Mouse (Mus musculus) kidney, adult 9 months (tissue): ENCODE data around the gene Ptprf.

Experiments used
- DNase-seq: peaks from one replicate; pipeline ENCODE4 v3.0.0; 2022

Gene Ptprf

DNA sequence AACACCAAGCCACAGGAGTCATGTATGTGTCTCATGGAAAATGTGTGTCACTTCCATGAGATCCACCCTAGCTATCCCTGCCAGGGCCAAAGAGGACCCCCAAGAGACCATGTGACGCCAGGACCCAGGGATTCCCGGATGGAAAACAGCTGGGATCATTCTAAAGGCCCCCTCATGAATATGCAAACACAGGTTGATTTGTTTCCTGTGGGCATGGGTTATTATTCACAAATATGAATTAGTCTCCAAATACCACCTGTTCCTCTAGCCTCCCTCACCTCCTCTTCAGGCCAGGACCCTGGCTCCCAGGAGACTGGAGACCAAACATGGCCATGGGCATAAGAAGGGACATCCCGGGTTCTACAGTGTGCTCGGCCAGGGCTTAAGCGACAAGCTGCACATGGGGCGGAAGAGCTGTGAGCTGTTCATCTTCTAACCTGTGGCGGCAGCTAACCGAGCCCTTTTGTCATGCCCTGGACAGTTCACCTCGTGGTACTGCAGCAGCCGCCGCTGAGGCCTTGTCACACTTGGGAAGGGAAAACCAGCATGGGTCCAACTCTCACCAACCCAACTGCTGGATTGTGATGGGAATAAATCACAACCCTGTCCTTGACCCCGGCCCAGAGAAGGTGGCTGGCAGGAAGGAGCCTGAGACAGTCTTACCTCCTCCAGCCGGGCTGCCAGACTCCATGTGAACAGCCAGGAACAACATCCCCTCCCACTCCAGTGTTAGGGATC lies 9.6 kb downstream of the Ptprf start:
- DNase-seq: no peak

DNA sequence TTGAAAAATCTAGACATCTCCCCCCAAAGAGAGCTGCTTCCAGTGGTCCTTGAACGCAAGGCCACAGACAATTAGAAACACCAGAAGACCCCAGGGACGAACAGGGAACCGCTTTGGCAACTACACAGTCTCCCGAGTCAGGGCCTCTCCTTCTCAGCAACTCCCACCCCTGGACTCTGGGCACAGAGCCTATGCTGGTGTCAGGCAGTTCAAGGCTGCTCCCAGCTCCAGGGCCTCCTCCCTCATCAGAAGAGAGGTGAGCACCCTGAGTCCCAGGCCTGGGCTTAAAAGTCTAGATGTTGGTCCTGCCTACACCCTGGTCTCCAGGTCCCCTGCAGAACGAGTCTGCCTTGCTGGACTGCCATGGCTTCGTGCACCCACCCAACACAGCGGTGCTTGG lies 10.7 kb downstream of the Ptprf start:
- no peak for DNase-seq

DNA sequence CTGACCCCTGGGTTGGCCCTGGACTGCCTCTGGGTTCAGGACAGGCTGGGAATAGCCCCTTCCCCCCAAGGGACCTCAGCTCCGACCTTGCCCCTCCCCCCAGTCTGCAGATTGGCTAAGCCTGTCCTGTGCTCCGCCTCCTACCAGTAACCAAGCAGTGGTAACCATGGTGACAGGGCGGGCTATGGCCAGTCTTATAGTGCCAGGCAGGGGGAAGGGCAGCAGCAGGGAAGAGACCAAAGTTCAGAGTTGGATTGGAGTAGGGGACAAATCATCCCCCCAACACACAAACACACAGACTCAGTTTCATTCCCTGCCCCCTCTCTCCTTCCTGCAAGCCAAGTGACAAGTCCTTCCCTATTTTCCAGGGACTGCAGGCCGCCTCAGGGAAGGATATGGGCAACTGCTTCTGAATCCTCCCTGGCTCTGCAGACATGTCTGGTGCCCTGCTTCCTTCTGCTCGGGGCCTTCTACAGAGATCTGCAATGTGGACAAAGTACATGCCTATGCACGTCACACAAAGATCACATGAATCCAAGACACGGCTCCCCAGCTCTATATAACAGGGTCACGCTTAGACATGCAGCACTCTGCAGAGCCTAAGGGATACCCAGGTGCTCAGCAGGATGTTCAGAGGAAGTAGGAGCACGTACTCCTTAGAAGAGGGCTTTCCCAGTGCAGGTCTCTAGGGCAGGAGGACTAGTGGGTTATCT lies 14.5 kb downstream of the Ptprf start:
- DNase-seq: peak; percentile 97

DNA sequence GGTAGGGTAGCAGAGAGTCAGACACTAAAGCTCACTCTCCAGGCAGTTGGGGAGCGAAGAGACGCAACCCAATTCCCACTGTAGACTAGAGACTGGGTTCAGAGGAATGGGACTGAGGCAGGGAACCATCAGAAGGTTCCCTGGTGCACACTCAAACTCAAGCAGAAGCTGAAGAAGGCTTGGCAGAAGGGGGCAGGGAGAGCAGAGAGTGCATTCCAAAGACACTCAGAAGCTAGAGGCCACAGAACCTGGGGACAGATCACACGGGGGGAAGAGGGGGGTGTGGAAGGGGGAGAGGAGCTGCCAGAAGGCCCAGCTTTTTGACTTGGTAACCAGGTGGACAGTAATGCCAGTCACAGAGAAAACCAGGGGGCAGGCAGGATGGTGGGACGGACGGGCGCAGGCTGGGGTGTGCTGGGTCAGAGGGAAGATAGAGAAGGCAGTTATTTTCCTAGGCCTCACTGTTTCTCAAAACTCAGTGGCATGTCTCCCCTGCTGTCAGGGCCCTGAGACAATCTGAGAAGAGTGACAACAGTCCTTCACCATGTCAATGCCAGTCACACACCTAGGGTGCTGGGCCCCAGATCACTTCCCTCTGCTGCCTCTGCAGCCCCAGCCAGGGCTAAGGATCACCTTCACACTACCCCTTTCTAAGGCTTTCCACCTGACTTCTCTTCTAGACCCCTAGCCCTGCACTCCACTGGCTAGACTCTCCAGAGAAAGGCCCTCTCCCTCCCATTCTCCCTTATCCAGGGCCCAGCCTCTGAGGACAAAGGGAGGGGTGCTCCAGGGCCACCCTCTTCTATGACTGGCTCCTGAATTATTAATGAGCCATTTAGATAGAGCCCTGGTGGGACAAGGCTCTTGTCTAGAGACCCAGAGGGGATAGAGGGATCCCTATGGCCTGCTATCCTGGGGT lies 15.3 kb downstream of the Ptprf start:
- no peak for DNase-seq

DNA sequence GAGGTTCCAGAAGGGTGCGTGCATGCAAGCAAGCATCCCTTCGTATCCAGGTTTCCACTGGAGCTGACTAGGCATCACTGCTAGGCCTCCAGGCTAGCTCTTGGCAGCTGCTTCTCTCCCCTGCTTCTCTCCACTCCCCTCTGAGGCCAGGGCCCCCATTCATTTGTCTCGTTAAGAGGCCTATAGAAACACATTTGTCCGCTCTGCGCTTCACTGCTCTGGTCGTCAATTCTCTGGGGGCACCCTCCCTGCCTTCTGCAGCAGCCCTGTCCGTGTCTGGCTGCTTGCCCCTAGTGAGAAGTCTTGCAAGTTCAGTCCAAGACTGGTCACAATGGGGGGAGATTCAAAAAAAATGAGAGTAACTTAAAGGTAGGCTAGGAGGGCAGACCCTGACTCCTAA lies 16.7 kb downstream of the Ptprf start:
- DNase-seq: no peak

DNA sequence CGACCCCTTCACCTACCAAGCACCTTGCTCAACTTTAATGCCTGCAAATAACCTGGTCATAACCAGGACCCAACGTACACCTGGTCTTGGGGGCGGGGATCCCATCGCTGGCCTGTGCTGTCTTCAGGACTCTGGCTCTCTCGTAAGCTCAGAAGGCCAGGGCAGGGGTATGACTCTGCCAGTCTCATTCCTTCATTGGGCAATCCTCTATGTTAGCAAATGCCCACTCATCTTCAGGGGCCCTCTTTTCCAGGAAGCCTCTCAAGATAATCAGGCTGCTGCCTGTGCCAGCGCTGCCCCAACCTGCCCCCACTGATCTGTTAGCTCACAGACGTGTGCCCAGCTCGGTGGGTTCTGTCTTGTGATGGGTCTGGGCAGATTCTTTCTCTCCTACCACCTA lies 17.2 kb downstream of the Ptprf start:
- DNase-seq: no peak

DNA sequence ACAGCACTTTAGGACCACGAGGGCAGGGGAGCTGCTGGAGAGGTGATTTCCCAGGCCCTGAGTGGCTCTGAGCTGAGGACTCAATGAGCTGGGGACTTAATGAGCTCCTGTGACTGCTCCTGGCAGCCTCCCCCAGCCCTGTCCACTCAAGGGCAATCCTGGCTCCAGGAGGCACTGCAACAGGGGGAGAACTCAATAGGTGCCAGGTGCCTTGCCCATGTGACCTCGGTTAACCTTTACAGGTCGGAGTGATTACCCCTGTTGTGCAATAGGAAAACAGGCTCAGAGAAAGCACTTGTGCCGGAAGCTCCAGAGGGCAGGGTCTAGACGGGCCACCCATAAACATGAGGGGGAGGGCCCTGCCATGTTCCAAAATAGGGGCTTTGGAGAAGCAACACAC lies 17.7 kb downstream of the Ptprf start:
- DNase-seq: peak; percentile 96

DNA sequence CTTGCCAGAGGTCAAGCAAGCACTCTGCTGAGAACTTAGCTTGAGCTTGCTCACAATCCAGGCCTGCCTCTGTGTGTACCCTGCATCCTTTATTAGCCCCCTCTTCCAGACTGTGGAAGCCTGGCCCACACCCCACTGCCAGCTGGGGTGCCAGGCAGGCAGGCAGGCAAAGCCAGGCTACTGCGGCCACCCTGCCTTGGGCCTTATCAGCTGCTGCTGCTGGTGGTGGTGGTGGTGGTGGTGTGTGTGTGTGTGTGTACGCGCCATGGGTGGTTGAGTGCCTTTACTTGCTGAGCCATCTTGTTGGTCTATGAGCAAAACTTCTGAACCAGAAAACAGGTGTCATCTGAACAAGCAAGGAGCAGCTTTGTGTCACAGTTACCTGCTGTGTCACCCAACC lies 18.3 kb downstream of the Ptprf start:
- DNase-seq: no peak

DNA sequence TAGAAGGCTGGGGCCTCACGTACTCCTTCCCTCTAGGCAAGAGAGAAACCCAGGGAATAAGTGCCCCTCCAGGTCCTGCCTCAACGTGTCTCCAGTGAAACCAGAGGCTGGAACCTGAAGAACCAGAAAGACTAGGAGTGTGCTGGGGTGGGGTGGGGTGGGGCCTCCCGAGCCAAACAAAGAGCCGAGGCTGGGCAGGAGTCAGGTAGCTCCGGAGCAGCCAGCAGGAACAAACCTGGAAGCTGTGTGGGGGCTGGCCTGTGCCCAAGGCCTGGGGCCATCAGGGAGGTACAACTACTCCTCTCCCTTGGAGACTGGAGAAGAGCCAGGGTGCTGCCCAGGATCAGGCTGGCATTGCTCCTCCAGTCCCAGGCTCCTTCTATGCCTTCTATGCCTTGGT lies 18.9 kb downstream of the Ptprf start:
- peak; percentile 96 for DNase-seq

DNA sequence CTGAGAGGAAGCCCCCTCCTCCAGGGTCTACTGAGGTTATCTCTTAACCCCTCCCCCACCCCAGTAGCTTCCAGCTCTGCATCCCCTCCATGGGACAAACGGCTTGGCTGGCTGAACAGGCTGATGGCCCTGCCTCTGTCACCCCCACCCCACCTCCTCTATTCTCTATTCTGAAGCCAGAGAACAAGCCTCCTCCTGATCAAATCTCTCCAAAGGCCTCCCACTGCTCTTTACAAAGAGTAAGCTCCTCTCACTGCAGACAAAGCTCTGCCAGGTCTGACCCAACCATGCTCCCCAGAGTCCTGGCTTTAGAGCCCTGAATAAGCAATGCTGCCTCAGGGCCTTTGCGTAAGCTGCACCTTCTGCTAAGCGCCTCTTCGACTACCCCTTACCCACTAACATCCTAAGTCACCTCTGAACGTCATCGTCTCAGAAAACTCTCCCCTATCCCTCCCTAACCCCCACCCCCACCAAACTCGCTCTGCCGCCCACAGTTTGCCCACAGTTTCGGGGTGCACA lies 19.6 kb downstream of the Ptprf start:
- DNase-seq: no peak

DNA sequence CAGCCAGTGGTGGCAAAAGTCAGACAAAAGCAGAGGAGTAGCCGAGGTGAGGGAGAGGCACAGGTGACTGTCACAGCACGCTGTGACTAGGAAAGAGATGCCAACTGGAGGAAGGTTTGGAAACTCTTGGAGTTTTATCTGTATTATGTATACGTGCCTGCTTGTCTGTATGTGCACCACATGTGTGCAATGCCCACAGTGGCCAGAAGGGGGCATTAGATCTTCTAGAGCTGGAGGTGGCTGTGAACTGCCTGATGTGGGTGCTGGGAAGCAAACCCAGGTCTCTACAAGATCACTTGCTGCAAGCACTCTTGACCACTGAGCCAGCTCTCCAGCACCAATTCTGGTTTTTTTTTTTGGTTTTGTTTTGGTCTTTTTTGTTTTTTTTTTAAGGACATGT lies 20.5 kb downstream of the Ptprf start:
- DNase-seq: no peak

DNA sequence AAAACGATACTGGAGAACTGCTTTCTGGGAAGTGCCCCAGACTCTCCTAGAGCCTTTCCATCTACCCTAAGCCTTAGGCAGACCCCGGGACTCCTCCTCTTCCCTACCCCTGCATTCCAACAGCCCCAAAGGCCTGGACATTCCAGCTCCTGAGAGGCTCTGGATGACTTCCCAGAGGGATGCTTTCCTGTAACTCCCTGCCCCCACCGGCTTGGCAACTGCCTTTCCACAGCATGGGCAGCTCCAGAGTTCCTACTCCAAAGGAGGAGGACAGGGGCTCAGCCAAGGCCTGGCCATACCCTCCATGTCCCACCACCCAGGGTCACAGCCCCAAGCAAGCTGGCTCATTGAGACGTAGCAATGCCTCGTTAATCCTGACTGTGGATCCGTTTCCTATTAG lies 21.2 kb downstream of the Ptprf start:
- peak; percentile 79 for DNase-seq

DNA sequence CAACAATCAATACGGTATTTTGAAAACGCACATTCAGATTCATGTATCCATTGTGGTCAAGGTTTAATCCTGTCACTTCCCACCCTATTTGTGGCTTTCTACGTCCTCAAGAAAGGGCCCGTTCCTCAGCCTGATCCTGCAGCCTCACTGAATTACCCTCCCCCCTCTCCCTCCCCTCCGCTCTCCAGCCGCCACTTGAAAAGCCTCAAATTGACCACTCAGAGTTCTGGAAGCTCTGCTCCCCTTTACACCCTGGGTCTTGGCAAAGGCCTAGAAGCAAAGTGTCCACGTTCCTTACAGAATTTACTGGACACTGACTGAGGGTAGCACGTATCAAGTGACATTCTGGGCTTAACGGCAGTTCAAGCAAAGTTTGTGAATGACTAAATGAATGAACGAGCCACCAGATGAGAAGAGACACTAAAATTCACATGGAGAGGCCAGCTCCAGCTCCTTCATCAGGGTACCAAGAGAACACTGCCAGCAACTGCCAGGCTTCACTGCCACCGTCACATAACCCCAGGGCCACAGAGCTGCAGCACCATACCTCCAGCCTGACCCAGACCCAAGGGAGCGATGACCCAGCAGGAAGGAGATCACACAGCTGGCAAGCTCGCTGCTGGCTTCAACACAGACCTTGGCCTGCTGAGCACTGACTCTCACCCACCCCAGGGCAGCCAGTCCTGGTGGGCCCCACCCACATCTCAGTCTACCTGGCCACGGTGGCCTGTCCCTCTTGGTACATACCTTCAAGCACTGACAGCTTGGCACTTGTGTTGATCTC lies 22.6 kb downstream of the Ptprf start:
- DNase-seq: no peak

DNA sequence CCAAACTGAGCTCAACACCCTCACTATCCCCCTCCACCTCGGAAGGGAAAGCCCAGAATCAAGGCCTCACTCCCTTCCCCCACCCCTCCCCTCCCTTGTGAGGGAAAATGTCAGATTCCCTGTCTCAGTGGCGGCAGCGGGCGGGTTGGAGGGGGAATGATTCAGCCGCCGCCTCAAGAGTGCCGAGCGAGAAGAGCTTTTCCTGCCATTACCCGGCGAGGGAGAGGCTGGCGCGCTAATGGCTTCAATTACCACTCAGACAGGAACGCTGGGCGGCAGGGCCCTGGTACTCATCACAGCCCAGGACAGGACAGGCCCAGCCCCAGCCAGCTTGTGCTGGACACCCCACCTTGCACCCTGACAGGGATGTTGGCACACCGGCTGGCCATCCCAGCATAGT lies 25.6 kb downstream of the Ptprf start:
- no peak for DNase-seq

DNA sequence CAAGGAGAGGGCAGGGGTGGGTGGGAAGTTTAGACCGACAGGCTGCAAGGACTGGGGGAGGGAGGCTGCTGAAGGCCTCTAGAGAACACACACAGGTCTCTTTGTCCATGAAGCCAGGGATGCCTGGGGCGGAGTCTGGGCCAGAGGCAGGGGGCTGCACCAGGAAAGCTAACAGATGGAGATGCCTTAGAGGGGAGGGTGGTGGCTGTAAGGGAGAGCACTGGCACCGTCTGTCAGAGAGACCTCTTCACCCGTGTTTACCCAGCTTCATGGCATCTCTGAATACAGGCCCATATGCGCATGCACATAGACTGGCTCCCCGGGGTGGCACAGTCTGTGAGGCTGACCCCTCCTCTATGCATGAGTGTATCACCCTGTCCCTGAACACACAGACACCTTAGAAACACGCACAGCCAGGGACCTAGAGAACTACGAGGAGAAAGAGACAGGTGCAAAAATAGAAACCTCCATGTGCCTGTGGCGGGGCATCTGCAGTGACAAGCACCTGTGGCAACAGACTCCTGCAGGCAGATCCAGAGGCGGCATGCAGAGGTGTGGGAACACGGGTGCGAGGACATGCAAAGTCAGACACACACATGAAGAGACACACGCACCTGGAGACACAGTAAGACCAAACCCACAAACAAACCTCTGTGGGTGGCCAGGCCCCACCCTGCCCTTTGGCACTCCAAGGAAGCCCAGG lies 29.3 kb downstream of the Ptprf start:
- no peak for DNase-seq

DNA sequence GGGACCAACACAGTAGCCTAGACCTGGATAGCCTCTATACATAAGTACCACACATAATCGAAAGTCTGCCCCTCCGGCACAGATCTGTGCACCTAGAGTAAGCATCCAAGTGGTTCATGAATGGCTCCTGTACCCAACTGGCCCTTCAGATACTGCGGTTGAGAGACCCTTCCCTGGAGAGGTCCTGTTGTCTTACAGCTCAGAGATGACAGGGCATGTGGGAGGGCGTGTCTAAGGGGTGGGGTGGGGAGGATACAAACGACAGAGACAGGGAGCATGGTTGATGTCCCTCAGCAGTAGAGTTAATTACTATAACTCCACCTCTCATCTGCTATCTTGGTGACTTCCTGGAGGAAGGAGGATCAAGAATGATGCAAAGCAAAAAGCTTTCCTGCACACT lies 29.9 kb downstream of the Ptprf start:
- DNase-seq: no peak

DNA sequence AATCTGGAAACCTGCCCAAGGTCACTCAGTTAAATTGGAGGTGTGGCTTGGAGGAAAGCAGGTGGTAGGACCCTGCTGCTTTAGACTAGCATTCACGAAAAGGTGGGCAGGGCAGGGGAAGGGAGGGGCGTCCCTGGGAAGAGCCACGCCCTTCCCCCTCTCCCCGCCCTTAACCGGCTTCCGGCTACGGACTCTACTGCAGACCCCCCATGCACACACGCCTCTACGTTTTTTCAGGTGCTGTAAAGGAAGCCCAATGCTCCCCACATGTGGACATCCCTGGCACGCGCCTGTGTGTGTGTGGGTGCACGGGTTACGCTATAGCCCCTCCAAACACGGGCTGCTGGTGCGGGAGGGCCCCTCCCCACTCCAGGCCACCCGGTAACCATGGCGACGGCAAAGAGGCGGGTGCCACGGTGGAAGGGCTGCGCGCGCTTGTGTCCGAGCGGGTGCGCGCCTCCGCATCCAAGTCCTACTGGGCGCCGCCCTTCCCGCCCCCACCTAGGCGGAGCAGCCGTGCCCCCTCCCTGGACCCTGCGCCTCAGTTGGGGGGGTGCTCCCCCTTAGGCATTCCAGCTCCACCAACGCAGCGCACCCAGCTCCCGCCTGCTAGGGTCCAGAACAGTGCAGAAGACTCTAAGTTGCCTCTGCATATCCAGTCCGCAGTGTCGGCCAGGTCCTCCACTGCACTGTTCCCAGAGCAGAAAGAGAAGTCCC lies 30.5 kb downstream of the Ptprf start:
- DNase-seq: peak; percentile 66

DNA sequence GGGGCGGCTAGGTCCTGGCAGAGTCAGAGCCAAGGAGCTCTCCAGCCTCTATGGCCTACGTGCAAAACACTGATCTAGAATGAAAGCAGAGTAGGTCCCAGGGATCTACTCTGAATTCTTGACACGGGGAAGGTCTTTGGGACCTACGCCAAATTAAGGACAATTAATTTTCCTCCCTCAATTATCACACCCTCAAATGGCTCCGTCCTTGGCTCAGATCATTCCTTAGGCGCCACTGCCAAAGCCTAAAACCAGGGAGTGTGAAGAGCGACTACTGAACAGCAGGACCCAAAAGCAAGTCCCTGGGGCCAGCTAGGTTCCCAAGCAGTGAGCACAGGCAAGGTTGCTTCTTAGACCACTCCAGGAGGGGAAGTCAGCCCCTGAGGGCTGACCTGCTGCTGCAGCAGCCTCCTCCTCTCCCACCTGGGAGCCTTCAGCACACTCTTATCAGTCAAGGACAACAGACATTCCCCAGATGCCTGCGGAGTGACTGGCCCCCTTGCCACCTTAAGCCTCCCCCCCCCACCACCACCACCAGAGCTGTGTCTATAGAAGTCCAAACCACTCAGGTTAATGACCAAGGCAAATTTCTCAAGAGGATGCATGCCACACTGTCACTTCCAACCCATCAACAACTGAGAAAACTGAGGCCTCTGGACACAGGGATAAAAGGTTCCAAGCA lies 31.3 kb downstream of the Ptprf start:
- no peak for DNase-seq

DNA sequence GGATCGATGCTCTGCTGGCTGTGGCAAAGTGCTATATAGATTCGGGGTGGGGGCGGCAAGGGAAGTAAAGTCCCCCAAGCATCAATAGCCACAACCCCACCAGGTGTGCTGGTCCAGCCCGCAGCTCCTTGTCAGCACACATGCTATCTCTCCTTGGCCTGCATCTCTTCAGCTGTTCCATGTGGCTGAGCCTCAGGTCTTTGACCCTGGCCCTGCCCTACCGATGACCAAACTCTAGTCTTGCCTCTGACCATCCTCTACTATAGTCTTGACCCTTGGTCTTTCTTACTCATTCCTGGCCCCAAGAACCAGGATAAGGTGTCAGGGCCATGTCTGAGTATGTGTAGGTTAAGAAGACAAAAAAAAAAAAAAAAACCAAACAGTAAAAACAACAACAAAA lies 33.2 kb downstream of the Ptprf start:
- DNase-seq: peak; percentile 71

DNA sequence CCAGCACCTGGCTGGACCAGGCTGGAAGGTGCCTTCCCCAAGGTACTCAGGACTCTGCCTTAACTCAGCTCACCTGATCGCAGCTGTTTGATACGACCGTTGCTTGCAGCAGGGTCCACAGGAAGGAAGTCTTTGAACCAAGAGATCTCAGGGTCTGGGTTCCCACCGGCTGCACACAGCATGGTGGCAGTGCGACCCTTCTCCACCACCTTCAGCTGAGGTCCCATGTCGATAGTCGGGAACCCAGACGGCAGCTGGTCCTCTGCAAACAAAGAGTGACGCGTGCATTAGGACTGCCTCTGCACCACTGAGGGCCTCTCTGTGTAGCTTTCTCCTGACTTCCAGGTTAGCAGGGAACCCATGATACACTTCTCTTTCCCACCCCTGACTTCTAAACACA lies 33.8 kb downstream of the Ptprf start:
- DNase-seq: no peak

DNA sequence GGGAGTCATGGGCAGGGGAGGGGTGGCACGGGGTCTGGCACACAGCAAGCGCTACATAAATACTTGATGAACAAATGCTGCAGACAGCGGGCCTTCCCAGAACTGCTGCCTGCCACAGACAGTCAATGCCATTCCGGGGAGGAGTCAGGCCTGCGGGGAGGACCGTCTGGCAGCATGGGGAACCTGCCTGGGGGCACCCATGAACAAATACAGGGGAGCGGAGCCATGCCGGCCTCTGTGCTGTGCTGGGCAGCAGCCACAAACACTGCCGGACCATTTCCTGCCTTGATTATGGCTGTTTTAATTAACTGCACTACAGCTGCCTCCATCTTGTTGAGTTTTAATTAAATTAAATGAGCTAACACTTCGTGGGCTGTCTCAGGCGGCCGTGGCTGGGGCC lies 35.0 kb downstream of the Ptprf start:
- no peak for DNase-seq
